In genomic region chr11:51635525-51636322, GRCm38 (mm10) we compare ENCODE assay signal across 8 mouse cellular contexts. TPM values are rescaled to one million over a fixed set of nuclear protein-coding genes. Genes with fewer than 3 reads are reported as not detected.
DNase-seq lines count a peak whose midpoint lies in the region; ATAC-seq and TF ChIP-seq lines count a peak whose summit lies in the region.

Gene Rmnd5b, minus strand, starts transcription at chr11:51635896.

- under 1% methylated on average over 61 of the region's 61 CpGs for WGBS in forebrain, embryonic 11.5 days
- under 1% methylated on average over 61 of the region's 61 CpGs for WGBS in heart, embryonic 15.5 days
- under 1% methylated on average over 61 of the region's 61 CpGs for WGBS in liver, embryonic 13.5 days (ENCODE audit: insufficient replicate concordance)
- under 1% methylated on average over 61 of the region's 61 CpGs for WGBS in stomach, embryonic 15.5 days

- peak within 1 kb of the TSS; percentile 92 for H3K4me3 ChIP-seq in E14TG2a.4 (replicated peaks; ENCODE audit: low read length)
- peak within 1 kb of the TSS; percentile 72 for H3K4me3 ChIP-seq in forebrain, embryonic 11.5 days (ENCODE audit: low read depth, low read length)
- peak within 1 kb of the TSS; percentile 88 for H3K4me3 ChIP-seq in heart, embryonic 15.5 days
- peak within 1 kb of the TSS; percentile 82 for H3K4me3 ChIP-seq in liver, embryonic 13.5 days (replicated peaks)
- peak within 1 kb of the TSS; percentile 74 for H3K4me3 ChIP-seq in stomach, embryonic 15.5 days (replicated peaks)

- no peaks in the 10 kb centered on the region for H3K9me3 ChIP-seq in E14TG2a.4 (ENCODE audit: low read length)
- H3K9me3 ChIP-seq in forebrain, embryonic 11.5 days (ENCODE audit: control insufficient read depth, low read length): no peaks in the 10 kb centered on the region
- no peaks in the 10 kb centered on the region for H3K9me3 ChIP-seq in heart, embryonic 15.5 days (replicated peaks)
- no peaks in the 10 kb centered on the region for H3K9me3 ChIP-seq in liver, embryonic 13.5 days (replicated peaks)
- H3K9me3 ChIP-seq in stomach, embryonic 15.5 days: no peaks in the 10 kb centered on the region

- H3K4me1 ChIP-seq in E14TG2a.4 (replicated peaks; ENCODE audit: low read depth, low read length): peaks cover 87% of the 10 kb centered on the region
- peaks cover 6% of the 10 kb centered on the region; the same call in 1 of the 2 replicates for H3K4me1 ChIP-seq in forebrain, embryonic 11.5 days (replicated peaks; ENCODE audit: control insufficient read depth, insufficient read depth, low read length)
- H3K4me1 ChIP-seq in heart, embryonic 15.5 days (replicated peaks): peaks cover 27% of the 10 kb centered on the region
- H3K4me1 ChIP-seq in liver, embryonic 13.5 days (replicated peaks): peaks cover 61% of the 10 kb centered on the region
- peaks cover 21% of the 10 kb centered on the region; the same call in 1 of the 2 replicates for H3K4me1 ChIP-seq in stomach, embryonic 15.5 days

- DNase-seq in c-Kit-positive CD71-positive TER-119-negative erythroid progenitor cells, embryonic 14.5 days (ENCODE audit: low read depth): peak; percentile 67
- peak; percentile 91 for DNase-seq in forebrain, embryonic 11.5 days (ENCODE audit: low spot score)
- peak; percentile 90 to 94 for DNase-seq in kidney, postnatal 25 days
- peak; percentile 80 for DNase-seq in liver, embryonic 13.5 days
- DNase-seq in neural tube, embryonic 10.5 days (ENCODE audit: extremely low spot score, low spot score): peak; percentile 88

- H3K27ac ChIP-seq in forebrain, embryonic 11.5 days (ENCODE audit: low read depth, low read length): peak within 1 kb of the TSS; percentile 50
- peak within 1 kb of the TSS; percentile 79 for H3K27ac ChIP-seq in heart, embryonic 15.5 days
- H3K27ac ChIP-seq in liver, embryonic 13.5 days: peak within 1 kb of the TSS; percentile 91
- H3K27ac ChIP-seq in stomach, embryonic 15.5 days: peak within 1 kb of the TSS; percentile 82

- peak within 1 kb of the TSS; percentile 78 for H3K4me2 ChIP-seq in forebrain, embryonic 11.5 days (ENCODE audit: low read depth, low read length, severe bottlenecking)
- peak within 1 kb of the TSS; percentile 78 for H3K4me2 ChIP-seq in heart, embryonic 15.5 days
- peak within 1 kb of the TSS; percentile 86 for H3K4me2 ChIP-seq in liver, embryonic 13.5 days
- peak within 1 kb of the TSS; percentile 82 for H3K4me2 ChIP-seq in stomach, embryonic 15.5 days

- TF ChIP-seq CTCF in E14TG2a.4 (conservative IDR thresholded peaks at IDR 0.05; ENCODE audit: low read length): no peak

- H3K36me3 ChIP-seq in E14TG2a.4 (ENCODE audit: insufficient read depth, low read length): peaks cover 53% of the 10 kb centered on the region
- no peaks in the 10 kb centered on the region for H3K36me3 ChIP-seq in forebrain, embryonic 11.5 days (ENCODE audit: control insufficient read depth, insufficient read depth, low read length)
- no peaks in the 10 kb centered on the region for H3K36me3 ChIP-seq in heart, embryonic 15.5 days
- peaks cover 1% of the 10 kb centered on the region; the same call in 1 of the 2 replicates for H3K36me3 ChIP-seq in liver, embryonic 13.5 days
- no peaks in the 10 kb centered on the region for H3K36me3 ChIP-seq in stomach, embryonic 15.5 days

- ATAC-seq in forebrain, embryonic 11.5 days (replicated peaks; ENCODE audit: low FRiP score): peak; percentile 84
- ATAC-seq in heart, embryonic 15.5 days (replicated peaks; ENCODE audit: insufficient number of reproducible peaks, insufficient read depth, low FRiP score, low read depth): peak; percentile 81
- peak; percentile 84 for ATAC-seq in liver, embryonic 13.5 days (ENCODE audit: low read depth)
- peak; percentile 83 for ATAC-seq in stomach, embryonic 15.5 days (ENCODE audit: insufficient read depth, low FRiP score, low read depth)

- no peaks in the 10 kb centered on the region for H3K27me3 ChIP-seq in E14TG2a.4 (ENCODE audit: insufficient read depth, low read length)
- no peaks in the 10 kb centered on the region for H3K27me3 ChIP-seq in forebrain, embryonic 11.5 days (ENCODE audit: control insufficient read depth, insufficient read depth, low read length)
- H3K27me3 ChIP-seq in heart, embryonic 15.5 days: 0 out of 2 replicates have a peak, but pooled peaks cover 2% of the 10 kb centered on the region
- 0 out of 2 replicates have a peak, but pooled peaks cover 2% of the 10 kb centered on the region for H3K27me3 ChIP-seq in liver, embryonic 13.5 days
- H3K27me3 ChIP-seq in stomach, embryonic 15.5 days (replicated peaks): no peaks in the 10 kb centered on the region

- peak within 1 kb of the TSS; percentile 76 for H3K9ac ChIP-seq in forebrain, embryonic 11.5 days (ENCODE audit: low read length)
- H3K9ac ChIP-seq in heart, embryonic 15.5 days: peak within 1 kb of the TSS; percentile 87
- H3K9ac ChIP-seq in liver, embryonic 13.5 days: peak within 1 kb of the TSS; percentile 85
- H3K9ac ChIP-seq in stomach, embryonic 15.5 days: peak within 1 kb of the TSS; percentile 69

RNA-seq across cellular contexts. Expression of gene Rmnd5b, which starts in this region (rescaled TPM):
- 40.4 and 47.8 TPM in 2 replicates for polyA plus RNA-seq in forebrain, embryonic 11.5 days (2014; fragmentation: Nextera tagmentation; extraction: Ambion mirVana)
- polyA plus RNA-seq in heart, embryonic 15.5 days (2015; fragmentation: Nextera tagmentation; extraction: Ambion mirVana): 25.6 and 36.8 TPM in 2 replicates
- 24.9 and 25.1 TPM in 2 replicates for polyA plus RNA-seq in liver, embryonic 13.5 days (2015; fragmentation: Nextera tagmentation; extraction: Ambion mirVana)
- polyA plus RNA-seq in stomach, embryonic 15.5 days (2015; fragmentation: Nextera tagmentation; extraction: Ambion mirVana): 39.9 and 43.6 TPM in 2 replicates

Comparison
In these comparisons a context has a peak if more than half of its experiments do, and no peak if none do; other contexts are left out.
1. Peak in every context shown above with its lines: DNase-seq, ATAC-seq, H3K4me3 ChIP-seq and H3K27ac ChIP-seq.